Mouse (Mus musculus) kidney, adult 2 months (tissue): ENCODE measurements around the gene Ino80b. TPM values are rescaled to one million over a fixed set of nuclear protein-coding genes. Genes with fewer than 3 reads are reported as not detected.
"Not testable (repeated sequence)": the region's sequence is repeated elsewhere in the genome, so short reads cannot be mapped to it uniquely, and the experiment has no call there.

Experiments
- DNase-seq: peaks from one replicate; pipeline ENCODE4 v3.0.0; 2021
- H3K27ac ChIP-seq: fragments of 200-500 bp; 2 replicates; pipeline ENCODE4 v1.5.1; 2012; ENCODE audit warnings: low read depth, low read length, control low read depth, inconsistent platforms; ENCODE audit not compliant: insufficient read depth
- H3K27me3 ChIP-seq: fragments of 200-500 bp; replicated peaks from 2 replicates; pipeline ENCODE4 v1.6.1; 2012; ENCODE audit warnings: mild to moderate bottlenecking, moderate library complexity, low read length, inconsistent platforms; ENCODE audit not compliant: control insufficient read depth, insufficient read depth
- H3K36me3 ChIP-seq: fragments of 200-500 bp; 2 replicates; pipeline ENCODE4 v1.6.1; 2012; ENCODE audit warnings: mild to moderate bottlenecking, moderate library complexity, low read length, inconsistent platforms; ENCODE audit not compliant: control insufficient read depth, insufficient read depth
- H3K4me1 ChIP-seq: fragments of 200-500 bp; 2 replicates; pipeline ENCODE4 v1.6.1; 2011; ENCODE audit warnings: low read length; ENCODE audit not compliant: control insufficient read depth, insufficient read depth
- H3K4me3 ChIP-seq: fragments of 200-500 bp; 2 replicates; pipeline ENCODE4 v1.5.1; 2011; ENCODE audit warnings: mild to moderate bottlenecking, low read depth, low read length, control low read depth; ENCODE audit not compliant: insufficient read depth
- CTCF ChIP-seq: fragments of 200-500 bp; conservative IDR thresholded peaks from 2 replicates; pipeline ENCODE4 v1.5.1; 2011; ENCODE audit warnings: low read depth, mild to moderate bottlenecking, control low read depth, low read length, moderate library complexity, mixed read lengths; ENCODE audit not compliant: insufficient read depth, insufficient read length
- POLR2A ChIP-seq: fragments of 200-500 bp; IDR thresholded peaks from one replicate; pipeline ENCODE4 v1.6.1; 2011; ENCODE audit warnings: low read depth, low read length, control low read depth
- WGBS: fragments of 180-500 bp; shearing (Covaris S2); methylation state at CpG from one replicate; pipeline ENCODE4 v1.1.7; 2018; 5-methylcytosine and 5-hydroxymethylcytosine counted together
- polyA plus RNA-seq: library from polyadenylated mRNA; depleted of rRNA; stranded (reverse); fragments of >200 nt; gene quantifications from 2 replicates; pipeline ENCODE4 v1.2.3, GENCODE M21; 2012

Ino80b gene
- polyA plus RNA-seq, 1 experiment, result 19.0 TPM

DNA sequence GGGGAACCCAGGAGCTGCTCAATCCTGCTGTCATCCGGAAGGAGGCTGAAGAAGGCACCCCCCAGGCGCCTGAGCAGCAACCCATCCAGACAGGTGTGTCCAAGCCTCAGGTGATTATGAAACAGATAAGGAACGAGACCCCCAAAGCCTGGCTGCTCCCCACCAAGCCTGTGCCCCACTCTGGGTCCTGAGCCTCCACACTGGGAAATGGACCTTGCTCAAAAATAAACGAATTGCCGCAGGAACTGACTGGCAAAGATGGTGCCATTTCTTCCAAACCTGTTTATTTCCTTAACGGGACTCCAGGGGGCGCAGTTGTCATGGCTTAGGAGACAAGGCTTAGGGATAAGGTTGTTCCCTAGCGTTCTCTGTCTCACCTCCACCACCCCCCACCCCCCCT lies 37.5 kb upstream of the Ino80b start:
- peaks cover 7% of the 10 kb centered on the region; the same call in 1 of the 2 replicates for H3K4me1 ChIP-seq
- 0% methylated on average over 8 of the region's 8 CpGs for WGBS
- DNase-seq, result peak; percentile 82

DNA sequence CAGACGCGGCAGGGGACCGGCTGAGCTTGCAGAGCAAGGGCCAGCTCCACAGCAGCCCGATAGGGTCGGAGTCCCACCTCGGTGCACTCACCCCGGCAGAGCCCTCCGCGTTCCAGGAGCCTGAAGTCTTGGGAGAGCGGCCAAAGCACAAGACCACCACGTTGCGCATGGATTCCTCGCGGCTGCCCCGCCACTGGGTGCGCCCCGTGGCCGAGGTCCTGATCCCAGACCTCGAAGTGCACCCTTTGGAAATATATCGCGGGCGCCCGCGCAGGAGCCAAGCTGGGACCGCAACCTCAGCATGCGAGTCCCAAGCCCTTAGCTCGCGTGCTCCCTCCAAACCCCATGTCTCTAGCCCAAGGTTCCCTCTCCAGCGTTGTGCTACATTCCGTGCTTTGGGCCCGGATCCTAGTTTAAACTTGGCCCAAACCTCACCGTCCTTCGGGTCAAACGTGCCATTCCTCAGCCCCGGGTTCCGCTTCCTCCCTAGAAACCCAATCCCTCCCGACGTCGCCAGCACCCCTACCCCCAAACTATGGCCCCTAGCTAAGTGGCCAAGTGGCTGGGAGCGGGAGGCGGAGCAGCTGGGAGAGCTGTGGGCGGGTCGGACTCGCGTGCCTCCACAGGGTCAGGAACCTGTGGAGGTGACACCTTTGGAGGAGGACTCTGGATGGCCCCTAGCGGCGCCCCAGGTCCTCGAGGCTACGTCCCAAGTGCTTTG lies 36.9 kb upstream of the Ino80b start:
- Histone ChIP-seq H3K4me3 (peak overlapping the region; percentile 52), H3K4me1 (peaks cover 4% of the 10 kb centered on the region; the same call in 1 of the 2 replicates), H3K27me3 (no peaks in the 10 kb centered on the region), H3K27ac (no peak overlapping the region), H3K36me3 (no peaks in the 10 kb centered on the region)
- TF ChIP-seq POLR2A, result no peak
- no peak for TF ChIP-seq CTCF
- 2% methylated on average over 49 of the region's 49 CpGs for WGBS
- peak; percentile 84 for DNase-seq

More for the DNA sequence above, 37.5 kb upstream of the Ino80b start:
- H3K4me3 ChIP-seq, result peak overlapping the region; percentile 52
- H3K27me3 ChIP-seq, result no peaks in the 10 kb centered on the region
- TF ChIP-seq CTCF (peak; percentile 83), POLR2A (no peak)
- H3K36me3 ChIP-seq, result no peaks in the 10 kb centered on the region
- H3K27ac ChIP-seq, result no peak overlapping the region

DNA sequence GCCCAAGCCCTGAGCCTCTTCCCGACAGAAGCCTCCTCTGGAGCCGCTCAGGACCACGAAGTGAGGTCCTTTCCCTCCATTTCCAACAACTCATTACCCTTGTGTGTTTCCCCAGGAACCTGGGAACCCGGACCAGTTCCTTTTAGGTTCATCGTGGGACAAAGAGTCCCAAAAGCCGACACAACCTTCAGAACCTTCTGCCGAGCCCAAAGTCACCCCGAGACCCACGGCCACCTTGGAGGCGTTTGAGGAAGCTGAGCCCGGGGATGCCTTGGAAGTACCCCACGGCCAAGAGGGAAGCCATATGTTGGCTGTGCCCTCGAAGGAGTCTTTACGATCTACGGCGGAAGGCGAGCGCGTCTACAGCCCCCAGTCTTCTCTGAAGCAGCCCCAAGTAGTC lies 36.2 kb upstream of the Ino80b start:
- Histone ChIP-seq H3K36me3 (no peaks in the 10 kb centered on the region), H3K4me1 (peaks cover 4% of the 10 kb centered on the region; the same call in 1 of the 2 replicates), H3K27ac (no peak overlapping the region), H3K4me3 (peak overlapping the region; percentile 52; the same call in 1 of the 2 replicates), H3K27me3 (no peaks in the 10 kb centered on the region)
- DNase-seq, result no peak
- WGBS, result 34% methylated on average over 19 of the region's 19 CpGs
- TF ChIP-seq POLR2A (no peak), CTCF (no peak)

DNA sequence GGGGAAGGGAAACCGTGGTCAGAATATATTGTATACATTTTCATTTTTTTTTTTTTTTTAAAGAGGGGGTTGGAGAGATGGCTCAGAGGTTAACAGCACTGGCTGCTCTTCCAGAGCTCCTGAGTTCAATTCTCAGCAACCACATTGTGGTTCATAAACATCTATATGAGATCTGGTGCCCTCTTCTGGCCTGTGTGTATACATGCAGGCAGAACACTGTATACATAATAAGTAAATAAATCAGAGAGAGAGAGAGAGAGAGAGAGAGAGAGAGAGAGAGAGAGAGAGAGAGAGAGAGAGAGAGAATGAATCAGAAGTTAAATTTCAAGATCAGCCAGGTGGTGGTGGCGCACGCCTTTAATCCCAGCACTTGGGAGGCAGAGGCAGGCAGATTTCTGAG lies 34.2 kb upstream of the Ino80b start:
- not testable (repeated sequence) for H3K4me3 ChIP-seq, H3K4me1 ChIP-seq, H3K36me3 ChIP-seq, H3K27me3 ChIP-seq, H3K27ac ChIP-seq
- 20% methylated on average over 3 of the region's 3 CpGs for WGBS
- peak; percentile 33 for DNase-seq
- 0 out of 2 replicates have a peak, but pooled peaks have one; percentile 3 for TF ChIP-seq CTCF

DNA sequence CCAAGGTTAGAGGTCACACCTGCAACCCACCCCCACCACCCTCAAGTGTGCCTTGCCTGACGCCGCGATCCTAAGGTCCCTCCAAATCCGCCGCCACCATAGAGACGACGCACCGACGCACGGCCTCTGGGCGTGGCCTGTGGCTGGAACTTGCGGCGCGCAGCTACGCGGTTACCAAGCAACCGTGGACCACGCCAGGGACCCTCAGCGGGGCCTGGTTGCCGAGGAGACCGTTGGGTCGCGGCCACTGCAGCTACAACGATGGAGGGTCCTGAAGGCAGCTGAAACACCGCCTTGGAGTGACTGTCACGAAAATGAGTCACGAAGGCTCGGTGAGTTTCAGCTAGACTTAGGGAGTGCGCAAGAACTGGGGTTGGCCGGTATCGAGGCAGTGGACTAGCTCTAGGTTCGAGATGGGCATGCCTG lies 31.0 kb upstream of the Ino80b start, which contains the start of the genes Wdr54 and 1700003E16Rik:
TSS of gene Wdr54 (minus strand) at position 139 of the 426 bp plus-strand sequence.
TSS of gene 1700003E16Rik (plus strand) at position 146 of the 426 bp plus-strand sequence.
- no peak for TF ChIP-seq POLR2A
- TF ChIP-seq CTCF, result no peak
- Histone ChIP-seq H3K4me3 (peak within 1 kb of the TSS; percentile 68), H3K27me3 (no peaks in the 10 kb centered on the region), H3K4me1 (no peaks in the 10 kb centered on the region), H3K27ac (no peak within 1 kb of the TSS), H3K36me3 (no peaks in the 10 kb centered on the region)
- DNase-seq, result peak; percentile 64
- WGBS, result 2% methylated on average over 32 of the region's 32 CpGs

DNA sequence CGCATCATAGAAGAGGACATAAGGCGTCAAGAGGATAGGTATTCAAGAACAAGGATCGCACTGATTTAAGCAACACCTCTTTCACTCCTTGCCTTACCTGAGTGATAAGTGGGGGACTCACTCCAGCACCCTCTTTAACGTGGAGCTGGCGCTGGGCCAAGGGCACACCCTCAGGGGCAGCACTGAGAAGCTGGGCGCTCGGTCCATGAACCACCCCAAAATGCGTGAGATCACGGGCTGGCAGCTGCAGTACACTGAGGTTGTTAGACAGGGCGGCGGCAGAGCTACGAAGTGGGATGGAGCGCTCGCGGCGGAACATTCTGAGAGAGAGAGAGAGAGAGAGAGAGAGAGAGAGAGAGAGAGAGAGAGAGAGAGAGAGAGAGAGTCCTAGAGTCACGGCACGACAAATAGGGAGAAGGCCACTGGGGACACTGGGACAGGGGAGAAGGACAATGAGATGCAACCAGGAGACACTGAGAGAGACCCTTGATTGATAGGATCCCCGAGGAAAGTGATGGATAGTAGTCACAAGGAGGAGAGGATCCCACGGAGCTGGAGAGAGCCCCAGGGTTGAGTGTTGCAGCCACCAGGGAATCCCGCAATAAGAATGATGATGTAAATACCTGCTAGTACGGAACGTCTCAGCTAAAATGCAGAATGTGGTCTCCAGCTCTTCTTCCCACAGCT lies 30.5 kb upstream of the Ino80b start:
- Histone ChIP-seq H3K4me3 (peak overlapping the region; percentile 68), H3K27me3 (no peaks in the 10 kb centered on the region), H3K27ac (no peak overlapping the region), H3K4me1 (no peaks in the 10 kb centered on the region), H3K36me3 (no peaks in the 10 kb centered on the region)
- WGBS, result 13% methylated on average over 23 of the region's 23 CpGs
- TF ChIP-seq POLR2A, result no peak
- no peak for TF ChIP-seq CTCF
- no peak for DNase-seq

DNA sequence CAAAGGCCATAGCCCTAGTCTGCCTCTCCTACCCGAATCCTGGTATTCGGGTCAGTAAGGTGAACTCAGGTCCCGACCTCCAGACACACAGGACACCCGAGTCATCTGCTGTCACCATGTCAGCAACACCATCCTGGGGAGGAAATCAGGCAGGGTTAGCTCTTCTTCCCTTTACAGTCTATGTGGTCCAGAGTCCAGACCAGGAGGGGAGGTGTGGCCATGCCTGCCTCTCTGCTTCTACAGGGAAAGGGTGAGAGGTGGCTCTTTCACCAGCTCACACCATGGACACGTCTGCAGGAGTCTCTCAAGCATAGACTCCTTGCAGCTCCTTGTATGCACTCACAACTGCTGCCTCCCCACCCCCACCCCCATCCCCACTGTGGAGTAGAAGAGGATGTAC lies 28.3 kb upstream of the Ino80b start:
- WGBS, result 59% methylated on average over 5 of the region's 5 CpGs
- Histone ChIP-seq H3K4me3 (no peak overlapping the region), H3K27ac (no peak overlapping the region), H3K4me1 (no peaks in the 10 kb centered on the region), H3K27me3 (no peaks in the 10 kb centered on the region), H3K36me3 (no peaks in the 10 kb centered on the region)
- TF ChIP-seq POLR2A, result no peak
- TF ChIP-seq CTCF, result no peak
- no peak for DNase-seq

DNA sequence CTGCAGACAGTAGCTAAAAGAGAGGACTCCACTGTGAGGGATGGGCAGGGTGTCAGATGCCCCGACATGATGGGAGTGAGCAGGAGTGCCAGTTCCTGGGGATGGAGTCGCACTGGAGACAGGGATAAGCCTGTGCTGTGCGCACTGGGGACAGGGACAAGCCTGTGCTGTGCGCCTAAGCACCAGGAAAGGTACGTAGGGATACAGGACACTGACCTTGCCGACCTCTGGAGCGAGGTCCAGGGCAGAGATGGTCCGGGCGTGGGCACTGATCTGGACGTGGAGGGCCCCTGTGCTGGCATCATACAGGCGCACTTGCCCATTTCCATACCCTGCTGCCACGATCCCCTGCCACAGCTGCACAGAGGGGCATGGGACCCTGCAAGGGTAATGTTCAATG lies 27.8 kb upstream of the Ino80b start:
- Histone ChIP-seq H3K27ac (no peak overlapping the region), H3K27me3 (no peaks in the 10 kb centered on the region), H3K4me3 (no peak overlapping the region), H3K4me1 (no peaks in the 10 kb centered on the region), H3K36me3 (no peaks in the 10 kb centered on the region)
- 79% methylated on average over 12 of the region's 12 CpGs for WGBS
- TF ChIP-seq CTCF (no peak), POLR2A (no peak)
- DNase-seq, result no peak
